Mouse (Mus musculus): Measurements from ENCODE around the gene Pick1. TPM values are rescaled to one million over a fixed set of nuclear protein-coding genes. Genes with fewer than 3 reads are reported as not detected.

Pick1 gene
- total and polyA plus RNA-seq, 2 experiments from 2014 or later, result 65.8 to 78.1 TPM

- DNase-seq (ENCODE audit: low spot score), result no peak
- Histone ChIP-seq H3K27me3 (ENCODE audit: insufficient read depth, low read length) (peaks cover 20% of the 10 kb centered on the region), H3K9me3 (ENCODE audit: low read length) (no peaks in the 10 kb centered on the region), H3K27ac (ENCODE audit: low read depth, low read length) (no peak overlapping the region), H3K4me1 (ENCODE audit: insufficient read depth, low read length) (0 out of 2 replicates have a peak, but pooled peaks cover 3% of the 10 kb centered on the region), H3K4me2 (ENCODE audit: low read depth, low read length, poor library complexity, severe bottlenecking) (no peak overlapping the region), H3K36me3 (ENCODE audit: insufficient read depth, low read length) (no peaks in the 10 kb centered on the region), H3K4me3 (ENCODE audit: low read depth, low read length) (no peak overlapping the region), H3K9ac (replicated peaks; ENCODE audit: low read length, poor library complexity, severe bottlenecking) (no peak overlapping the region)
- no peak for TF ChIP-seq CTCF (IDR thresholded peaks at IDR 0.05)
- 32% methylated on average over 17 of the region's 17 CpGs for WGBS
- ATAC-seq (ENCODE audit: low FRiP score), result no peak
Measured at GRCm38 (mm10) chr15:79258521-79258920, 29.5 kb downstream of the Pick1 start.

GRCm38 (mm10) chr15:79261095-79261725 lies 32.2 kb downstream of the Pick1 start:
- H3K4me2 ChIP-seq (ENCODE audit: low read depth, low read length, poor library complexity, severe bottlenecking), result peak overlapping the region; percentile 100
- ATAC-seq (ENCODE audit: low FRiP score) (peak; percentile 61), DNase-seq (ENCODE audit: low spot score) (peak; percentile 30)
- no peaks in the 10 kb centered on the region for H3K9me3 ChIP-seq (ENCODE audit: low read length)
- H3K36me3 ChIP-seq (ENCODE audit: insufficient read depth, low read length), result no peaks in the 10 kb centered on the region
- WGBS, result 1% methylated on average over 47 of the region's 62 CpGs
- TF ChIP-seq CTCF (IDR thresholded peaks at IDR 0.05), result no peak
- H3K27ac ChIP-seq (ENCODE audit: low read depth, low read length), result peak overlapping the region; percentile 32; the same call in 1 of the 2 replicates
- peak overlapping the region; percentile 63 for H3K4me3 ChIP-seq (ENCODE audit: low read depth, low read length)
- 0 out of 2 replicates have a peak, but pooled peaks cover 3% of the 10 kb centered on the region for H3K4me1 ChIP-seq (ENCODE audit: insufficient read depth, low read length)
- peaks cover 18% of the 10 kb centered on the region for H3K27me3 ChIP-seq (ENCODE audit: insufficient read depth, low read length)
- H3K9ac ChIP-seq (replicated peaks; ENCODE audit: low read length, poor library complexity, severe bottlenecking), result peak overlapping the region; percentile 81

- H3K36me3 ChIP-seq (ENCODE audit: insufficient read depth, low read length), result no peaks in the 10 kb centered on the region
- ATAC-seq (ENCODE audit: low FRiP score) (peak; percentile 50; the same call in 1 of the 2 replicates), DNase-seq (ENCODE audit: low spot score) (peak; percentile 23)
- no peaks in the 10 kb centered on the region for H3K9me3 ChIP-seq (ENCODE audit: low read length)
- H3K4me1 ChIP-seq (ENCODE audit: insufficient read depth, low read length), result 0 out of 2 replicates have a peak, but pooled peaks cover 3% of the 10 kb centered on the region
- H3K4me3 ChIP-seq (ENCODE audit: low read depth, low read length), result peak overlapping the region; percentile 63
- peak overlapping the region; percentile 81 for H3K9ac ChIP-seq (replicated peaks; ENCODE audit: low read length, poor library complexity, severe bottlenecking)
- H3K27ac ChIP-seq (ENCODE audit: low read depth, low read length), result peak overlapping the region; percentile 32; the same call in 1 of the 2 replicates
- 0% methylated on average over 8 of the region's 28 CpGs for WGBS
- TF ChIP-seq CTCF (IDR thresholded peaks at IDR 0.05), result peak; percentile 39
- peaks cover 18% of the 10 kb centered on the region for H3K27me3 ChIP-seq (ENCODE audit: insufficient read depth, low read length)
- peak overlapping the region; percentile 100 for H3K4me2 ChIP-seq (ENCODE audit: low read depth, low read length, poor library complexity, severe bottlenecking)
Measured at GRCm38 (mm10) chr15:79261757-79262156, 32.8 kb downstream of the Pick1 start.

- Histone ChIP-seq H3K36me3 (ENCODE audit: insufficient read depth, low read length) (no peaks in the 10 kb centered on the region), H3K9ac (replicated peaks; ENCODE audit: low read length, poor library complexity, severe bottlenecking) (0 out of 2 replicates have a peak overlapping the region, but pooled peaks have one; percentile 4), H3K4me1 (ENCODE audit: insufficient read depth, low read length) (0 out of 2 replicates have a peak, but pooled peaks cover 3% of the 10 kb centered on the region), H3K4me3 (ENCODE audit: low read depth, low read length) (peak overlapping the region; percentile 63), H3K9me3 (ENCODE audit: low read length) (no peaks in the 10 kb centered on the region), H3K27me3 (ENCODE audit: insufficient read depth, low read length) (peaks cover 18% of the 10 kb centered on the region), H3K27ac (ENCODE audit: low read depth, low read length) (no peak overlapping the region), H3K4me2 (ENCODE audit: low read depth, low read length, poor library complexity, severe bottlenecking) (peak overlapping the region; percentile 100)
- DNase-seq (ENCODE audit: low spot score), result peak; percentile 60
- no peak for ATAC-seq (ENCODE audit: low FRiP score)
- 24% methylated on average over 13 of the region's 13 CpGs for WGBS
- TF ChIP-seq CTCF (IDR thresholded peaks at IDR 0.05), result peak; percentile 69
Measured at GRCm38 (mm10) chr15:79262375-79262774, 33.4 kb downstream of the Pick1 start.

GRCm38 (mm10) chr15:79262786-79263309 lies 33.9 kb downstream of the Pick1 start:
- DNase-seq (ENCODE audit: low spot score), result no peak
- Histone ChIP-seq H3K4me3 (ENCODE audit: low read depth, low read length) (no peak overlapping the region), H3K4me2 (ENCODE audit: low read depth, low read length, poor library complexity, severe bottlenecking) (peak overlapping the region; percentile 100), H3K9ac (replicated peaks; ENCODE audit: low read length, poor library complexity, severe bottlenecking) (0 out of 2 replicates have a peak overlapping the region, but pooled peaks have one; percentile 4), H3K27me3 (ENCODE audit: insufficient read depth, low read length) (peaks cover 18% of the 10 kb centered on the region), H3K27ac (ENCODE audit: low read depth, low read length) (no peak overlapping the region), H3K36me3 (ENCODE audit: insufficient read depth, low read length) (no peaks in the 10 kb centered on the region), H3K4me1 (ENCODE audit: insufficient read depth, low read length) (0 out of 2 replicates have a peak, but pooled peaks cover 3% of the 10 kb centered on the region), H3K9me3 (ENCODE audit: low read length) (no peaks in the 10 kb centered on the region)
- no peak for TF ChIP-seq CTCF (IDR thresholded peaks at IDR 0.05)
- ATAC-seq (ENCODE audit: low FRiP score), result no peak
- WGBS, result 88% methylated on average over 3 of the region's 3 CpGs

GRCm38 (mm10) chr15:79263726-79264125 lies 34.8 kb downstream of the Pick1 start:
- H3K36me3 ChIP-seq (ENCODE audit: insufficient read depth, low read length), result no peaks in the 10 kb centered on the region
- no peaks in the 10 kb centered on the region for H3K9me3 ChIP-seq (ENCODE audit: low read length)
- H3K4me3 ChIP-seq (ENCODE audit: low read depth, low read length), result no peak overlapping the region
- ATAC-seq (ENCODE audit: low FRiP score), result no peak
- peaks cover 18% of the 10 kb centered on the region for H3K27me3 ChIP-seq (ENCODE audit: insufficient read depth, low read length)
- no peak overlapping the region for H3K27ac ChIP-seq (ENCODE audit: low read depth, low read length)
- no peak for DNase-seq (ENCODE audit: low spot score)
- no peak overlapping the region for H3K4me2 ChIP-seq (ENCODE audit: low read depth, low read length, poor library complexity, severe bottlenecking)
- H3K9ac ChIP-seq (replicated peaks; ENCODE audit: low read length, poor library complexity, severe bottlenecking), result no peak overlapping the region
- no peak for TF ChIP-seq CTCF (IDR thresholded peaks at IDR 0.05)
- 0 out of 2 replicates have a peak, but pooled peaks cover 3% of the 10 kb centered on the region for H3K4me1 ChIP-seq (ENCODE audit: insufficient read depth, low read length)
- WGBS, result 83% methylated on average over 6 of the region's 6 CpGs

Data from midbrain, postnatal 0 days (tissue).